Mouse (Mus musculus) hindbrain, embryonic 10.5 days (tissue): ENCODE data around the gene Ism2. TPM values are rescaled to one million over a fixed set of nuclear protein-coding genes. Genes with fewer than 3 reads are reported as not detected.
"Not testable (repeated sequence)": the region's sequence is repeated elsewhere in the genome, so short reads cannot be mapped to it uniquely, and the experiment has no call there.

Experiments
- DNase-seq: peaks from one replicate; pipeline ENCODE4 v3.0.0-alpha.2; 2017; ENCODE audit warnings: low spot score
- H3K27ac ChIP-seq: fragments of 300-500 bp; sonication (generic); 2 replicates; pipeline ENCODE4 v1.5.1; 2016; ENCODE audit warnings: mild to moderate bottlenecking, moderate library complexity
- H3K27me3 ChIP-seq: fragments of 300-500 bp; sonication (generic); 2 replicates; pipeline ENCODE4 v1.6.1; 2016; ENCODE audit warnings: mild to moderate bottlenecking; ENCODE audit not compliant: poor library complexity, insufficient read depth, severe bottlenecking
- H3K36me3 ChIP-seq: fragments of 300-500 bp; sonication (generic); 2 replicates; pipeline ENCODE4 v1.6.1; 2016; ENCODE audit warnings: mild to moderate bottlenecking, moderate library complexity
- H3K4me1 ChIP-seq: fragments of 300-500 bp; sonication (generic); replicated peaks from 2 replicates; pipeline ENCODE4 v1.6.1; 2016; ENCODE audit warnings: mild to moderate bottlenecking
- H3K4me3 ChIP-seq: fragments of 300-500 bp; sonication (generic); 2 replicates; pipeline ENCODE4 v1.5.1; 2016; ENCODE audit warnings: mild to moderate bottlenecking, moderate library complexity
- H3K9me3 ChIP-seq: fragments of 300-500 bp; sonication (generic); 2 replicates; pipeline ENCODE4 v1.6.1; 2016; ENCODE audit warnings: mild to moderate bottlenecking, moderate library complexity
- WGBS: fragments of 180-500 bp; shearing (Covaris S2); methylation state at CpG from one replicate; pipeline ENCODE4 v1.1.7; 2016; 5-methylcytosine and 5-hydroxymethylcytosine counted together
- polyA plus RNA-seq: library from polyadenylated mRNA; unstranded; fragments of >200 nt; fragmentation: Nextera tagmentation; extraction: Ambion mirVana; gene quantifications from 2 replicates; pipeline ENCODE4 v1.2.1, GENCODE M21; 2016

Ism2 gene
- polyA plus RNA-seq, 1 experiment from 2014 or later: 0.84 TPM

DNA sequence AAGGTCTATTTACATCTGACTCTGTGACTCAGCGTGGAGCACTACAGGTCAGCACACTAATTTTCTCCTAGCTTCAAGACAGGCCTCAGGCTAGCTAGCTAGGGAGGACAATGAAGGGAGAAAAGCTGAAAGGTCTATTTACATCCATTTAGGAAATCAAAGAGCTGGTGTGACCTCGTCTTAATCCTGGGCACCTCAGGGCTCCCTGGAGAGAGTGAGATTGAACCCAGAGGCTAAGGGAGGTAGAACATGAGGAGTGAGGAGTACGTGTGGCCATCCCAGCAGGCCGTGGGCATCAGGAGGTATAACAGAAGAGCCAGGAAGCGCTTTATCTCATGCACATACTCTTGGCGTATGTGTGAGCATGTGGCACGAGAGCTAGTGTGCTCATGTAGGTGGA is 15.8 kb downstream of the Ism2 start:
- Histone ChIP-seq H3K4me1 (peaks cover 13% of the 10 kb centered on the region), H3K9me3 (no peaks in the 10 kb centered on the region), H3K27ac (no peak overlapping the region), H3K27me3 (no peaks in the 10 kb centered on the region), H3K36me3 (no peaks in the 10 kb centered on the region; the same call in 1 of the 2 replicates), H3K4me3 (no peak overlapping the region)
- no peak for DNase-seq
- WGBS: 63% methylated on average over 7 of the region's 7 CpGs

GRCm38 (mm10) chr12:87282743-87283142 is 16.8 kb downstream of the Ism2 start:
- no peaks in the 10 kb centered on the region for H3K9me3 ChIP-seq
- 91% methylated on average over 4 of the region's 4 CpGs for WGBS

GRCm38 (mm10) chr12:87281766-87282165 is 17.7 kb downstream of the Ism2 start:
- Histone ChIP-seq H3K27me3 (no peaks in the 10 kb centered on the region), H3K9me3 (no peaks in the 10 kb centered on the region), H3K27ac (no peak overlapping the region), H3K4me1 (peaks cover 20% of the 10 kb centered on the region), H3K4me3 (no peak overlapping the region), H3K36me3 (peaks cover 6% of the 10 kb centered on the region)
- DNase-seq: no peak
- 78% methylated on average over 1 of the region's 1 CpGs for WGBS

More at GRCm38 (mm10) chr12:87282743-87283142, 16.8 kb downstream of the Ism2 start:
- no peaks in the 10 kb centered on the region for H3K27me3 ChIP-seq
- no peak for DNase-seq
- H3K4me3 ChIP-seq: no peak overlapping the region
- no peaks in the 10 kb centered on the region; the same call in 1 of the 2 replicates for H3K36me3 ChIP-seq
- no peak overlapping the region for H3K27ac ChIP-seq
- H3K4me1 ChIP-seq: peaks cover 20% of the 10 kb centered on the region

- H3K27me3 ChIP-seq: no peaks in the 10 kb centered on the region
- WGBS: 41% methylated on average over 14 of the region's 14 CpGs
- DNase-seq: no peak
- H3K27ac ChIP-seq: peak overlapping the region; percentile 16
- no peak overlapping the region for H3K4me3 ChIP-seq
- H3K4me1 ChIP-seq: peaks cover 20% of the 10 kb centered on the region
- H3K9me3 ChIP-seq: no peaks in the 10 kb centered on the region
- H3K36me3 ChIP-seq: peaks cover 25% of the 10 kb centered on the region
These were observed 19.6 kb downstream of the Ism2 start for GRCm38 (mm10) chr12:87279879-87280278.

- Histone ChIP-seq H3K4me1 (peaks cover 20% of the 10 kb centered on the region), H3K36me3 (peaks cover 30% of the 10 kb centered on the region), H3K9me3 (no peaks in the 10 kb centered on the region), H3K27me3 (no peaks in the 10 kb centered on the region), H3K27ac (no peak overlapping the region), H3K4me3 (no peak overlapping the region)
- no peak for DNase-seq
- WGBS: 50% methylated on average over 3 of the region's 3 CpGs
These were observed 20.2 kb downstream of the Ism2 start for GRCm38 (mm10) chr12:87279350-87279749.

DNA sequence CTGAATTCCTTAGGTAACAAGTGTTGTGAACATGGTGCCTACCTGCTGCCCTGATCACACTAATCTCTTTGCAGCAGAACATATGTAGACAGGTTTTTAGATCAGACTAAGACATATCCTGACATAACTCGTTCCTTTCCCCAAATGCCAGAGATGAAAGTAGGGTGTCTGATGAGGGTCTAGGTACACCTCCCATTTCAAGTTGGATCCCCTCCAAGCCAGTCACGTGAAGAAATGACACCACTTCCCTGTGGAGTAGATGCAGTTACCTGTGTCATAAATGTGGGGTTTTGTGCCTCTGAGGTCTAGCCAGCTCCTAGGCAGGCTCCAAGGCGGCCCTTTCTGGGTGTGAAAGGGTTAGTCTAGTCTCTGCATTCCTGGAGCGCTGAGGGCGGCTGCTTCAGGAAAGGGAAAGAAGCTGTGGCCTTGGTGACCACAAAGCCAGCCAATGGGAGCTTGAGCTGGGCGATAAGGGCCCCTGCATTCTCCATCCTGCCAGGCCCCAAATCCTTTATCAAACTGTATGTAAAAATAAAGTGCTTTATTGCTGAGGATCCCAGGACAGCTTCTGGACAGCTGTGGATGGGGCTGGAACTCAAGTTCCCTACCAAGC is 21.3 kb downstream of the Ism2 start:
- Histone ChIP-seq H3K36me3 (peaks cover 41% of the 10 kb centered on the region), H3K27me3 (no peaks in the 10 kb centered on the region), H3K4me3 (no peak overlapping the region), H3K4me1 (peaks cover 20% of the 10 kb centered on the region), H3K27ac (no peak overlapping the region), H3K9me3 (no peaks in the 10 kb centered on the region)
- WGBS: 28% methylated on average over 6 of the region's 6 CpGs
- peak; percentile 42 for DNase-seq

DNA sequence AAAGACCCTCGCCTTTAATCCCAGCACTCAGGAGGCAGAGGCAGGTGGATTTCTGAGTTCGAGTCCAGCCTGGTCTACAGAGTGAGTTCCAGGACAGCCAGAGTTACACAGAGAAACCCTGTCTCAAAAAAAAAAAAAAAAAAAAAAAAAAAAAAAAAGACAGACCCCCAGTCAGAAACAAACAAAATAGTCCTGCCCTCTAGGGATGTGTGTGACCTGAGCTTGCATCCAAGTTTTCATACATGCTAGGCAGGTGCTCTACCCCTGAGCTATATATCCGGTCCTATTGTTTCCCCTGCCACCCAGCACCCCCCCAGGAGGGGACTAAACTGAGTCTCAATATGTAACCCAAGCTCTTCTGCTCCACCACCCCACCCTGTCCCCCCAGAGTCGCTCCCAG is 22.3 kb downstream of the Ism2 start:
- WGBS: 90% methylated on average over 4 of the region's 4 CpGs
- not testable (repeated sequence) for H3K27ac ChIP-seq, H3K4me3 ChIP-seq, DNase-seq, H3K9me3 ChIP-seq, H3K27me3 ChIP-seq
- peaks cover 20% of the 10 kb centered on the region for H3K4me1 ChIP-seq
- peaks cover 51% of the 10 kb centered on the region for H3K36me3 ChIP-seq

DNA sequence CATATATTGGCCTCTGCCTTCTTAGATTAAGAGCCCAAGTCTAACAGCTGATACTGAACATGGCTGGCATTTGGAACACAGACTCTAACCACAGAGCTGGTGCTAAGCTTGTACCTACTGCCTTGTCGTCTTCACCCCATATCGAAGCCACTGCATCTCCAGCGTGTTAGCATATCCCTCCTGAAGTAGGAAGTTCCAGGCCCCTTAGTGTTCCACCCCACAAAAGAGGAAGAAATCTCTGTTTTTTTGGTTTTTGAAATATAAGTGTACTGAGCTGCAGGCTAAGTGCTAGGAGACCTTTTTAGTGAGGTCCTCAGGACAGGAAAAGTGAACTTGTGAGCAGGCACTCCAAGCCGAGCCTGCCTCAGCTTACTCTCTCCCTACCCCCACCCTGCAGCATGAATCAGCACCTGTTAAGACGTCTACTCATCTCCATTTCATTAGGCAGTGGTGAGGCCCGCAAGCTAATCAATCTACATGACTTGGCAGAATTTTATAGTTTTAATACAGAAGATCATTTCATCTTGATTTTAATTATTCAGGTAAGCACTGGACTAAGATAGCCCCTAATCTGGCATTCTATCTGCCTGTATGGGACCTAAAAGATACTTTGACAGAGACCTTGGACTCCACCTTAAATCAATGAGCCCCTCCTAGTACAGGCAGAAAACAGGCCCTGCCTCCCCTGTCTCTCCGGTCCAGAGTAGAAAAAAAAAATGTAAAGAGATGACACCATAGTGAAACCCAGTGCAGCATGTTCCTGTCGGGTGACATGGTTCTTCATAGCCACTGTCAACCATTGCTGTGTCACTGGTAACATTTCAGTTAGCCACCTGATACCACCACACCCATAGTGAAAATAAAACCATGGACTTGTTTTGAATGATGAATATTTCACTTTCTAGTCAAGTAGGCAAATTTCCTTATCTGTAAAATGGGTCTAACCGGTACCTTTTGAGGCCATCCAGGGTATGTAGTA is 24.4 kb downstream of the Ism2 start:
- H3K27ac ChIP-seq: no peak overlapping the region
- peaks cover 72% of the 10 kb centered on the region for H3K36me3 ChIP-seq
- 90% methylated on average over 9 of the region's 9 CpGs for WGBS
- no peaks in the 10 kb centered on the region for H3K27me3 ChIP-seq
- peaks cover 20% of the 10 kb centered on the region for H3K4me1 ChIP-seq
- no peak overlapping the region for H3K4me3 ChIP-seq
- H3K9me3 ChIP-seq: no peaks in the 10 kb centered on the region
- no peak for DNase-seq

- H3K27ac ChIP-seq: peak overlapping the region; percentile 97
- peaks cover 63% of the 10 kb centered on the region for H3K36me3 ChIP-seq
- no peaks in the 10 kb centered on the region for H3K27me3 ChIP-seq
- WGBS: 33% methylated on average over 4 of the region's 4 CpGs
- no peaks in the 10 kb centered on the region for H3K9me3 ChIP-seq
- H3K4me3 ChIP-seq: peak overlapping the region; percentile 81
- peak; percentile 40 for DNase-seq
- peaks cover 29% of the 10 kb centered on the region for H3K4me1 ChIP-seq
These were observed 31.8 kb downstream of the Ism2 start for GRCm38 (mm10) chr12:87267682-87268081.

GRCm38 (mm10) chr12:87266827-87267603 is 32.5 kb downstream of the Ism2 start:
- H3K9me3 ChIP-seq: no peaks in the 10 kb centered on the region
- no peak for DNase-seq
- WGBS: under 1% methylated on average over 31 of the region's 31 CpGs

DNA sequence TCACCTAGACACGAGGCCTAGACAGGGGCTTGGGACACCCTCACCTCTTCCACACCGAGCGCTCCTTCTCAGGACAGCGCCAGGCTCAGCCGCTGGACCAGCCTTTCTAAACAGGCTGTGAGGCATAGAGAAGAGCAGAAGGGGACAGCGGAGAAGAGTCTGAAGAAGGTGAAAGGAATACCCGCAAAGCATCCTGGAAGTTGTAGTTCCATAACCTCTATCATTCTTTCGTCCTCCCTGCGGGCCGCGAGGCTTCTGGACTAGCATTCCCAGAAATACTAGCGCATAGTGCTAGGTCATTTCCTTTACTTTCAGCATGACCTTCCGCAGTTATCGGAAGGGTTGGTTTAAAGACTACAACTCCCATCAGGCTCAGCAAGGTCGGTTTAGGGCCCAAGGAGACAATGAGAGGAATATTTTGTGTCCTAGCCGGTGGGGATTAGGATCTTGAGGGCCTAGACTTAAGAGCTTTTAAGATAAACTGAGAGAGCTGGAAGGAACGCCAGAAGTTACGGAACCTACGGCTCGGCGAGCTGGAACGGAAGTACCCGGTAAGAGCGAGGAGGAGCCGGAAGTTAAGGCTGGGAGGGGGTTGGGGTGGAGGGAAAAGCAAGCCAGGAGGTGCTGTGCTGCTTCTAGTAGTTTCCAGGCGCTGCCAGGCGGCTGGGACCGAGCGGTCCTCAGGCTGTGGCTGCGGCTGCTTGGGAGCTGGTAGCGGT is 33.2 kb downstream of the Ism2 start, which contains the start of the genes Vipas39 and Ahsa1:
Gene Vipas39 (minus strand): TSS at position 149 of the 719 bp plus-strand sequence.
Gene Ahsa1 (plus strand): TSS at position 372 of the 719 bp plus-strand sequence.
- peaks cover 29% of the 10 kb centered on the region for H3K4me1 ChIP-seq
- peak within 1 kb of the TSS; percentile 97 for H3K27ac ChIP-seq
- peaks cover 63% of the 10 kb centered on the region for H3K36me3 ChIP-seq
- WGBS: under 1% methylated on average over 31 of the region's 31 CpGs
- DNase-seq: peak; percentile 90
- H3K4me3 ChIP-seq: peak within 1 kb of the TSS; percentile 81
- H3K27me3 ChIP-seq: no peaks in the 10 kb centered on the region
- no peaks in the 10 kb centered on the region for H3K9me3 ChIP-seq

More at GRCm38 (mm10) chr12:87266827-87267603, 32.5 kb downstream of the Ism2 start:
- Histone ChIP-seq H3K27me3 (no peaks in the 10 kb centered on the region), H3K4me1 (peaks cover 29% of the 10 kb centered on the region), H3K36me3 (peaks cover 63% of the 10 kb centered on the region), H3K4me3 (peak overlapping the region; percentile 81), H3K27ac (peak overlapping the region; percentile 97)

DNA sequence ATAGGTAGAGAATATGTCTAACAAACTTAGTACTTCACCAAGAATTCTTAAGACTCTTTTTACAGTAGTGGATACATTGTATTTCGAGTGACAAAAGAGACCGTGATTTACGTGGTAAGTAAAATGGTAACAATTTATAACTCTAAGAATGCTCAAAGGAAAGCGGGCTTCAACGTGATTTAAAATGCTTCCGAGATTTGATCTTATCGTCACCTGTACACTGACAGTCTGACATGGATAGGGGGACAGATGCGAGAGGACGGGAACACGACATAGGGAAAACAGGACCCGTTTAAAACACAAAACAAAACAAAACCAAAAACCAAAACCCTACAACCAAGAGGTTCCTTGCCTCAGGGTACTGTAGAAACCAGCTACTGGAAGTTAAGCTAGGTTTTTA is 34.1 kb downstream of the Ism2 start:
- H3K4me1 ChIP-seq: peaks cover 29% of the 10 kb centered on the region
- peak overlapping the region; percentile 81 for H3K4me3 ChIP-seq
- 29% methylated on average over 11 of the region's 11 CpGs for WGBS
- peak overlapping the region; percentile 97 for H3K27ac ChIP-seq
- no peaks in the 10 kb centered on the region for H3K9me3 ChIP-seq
- DNase-seq: no peak
- no peaks in the 10 kb centered on the region for H3K27me3 ChIP-seq
- H3K36me3 ChIP-seq: peaks cover 63% of the 10 kb centered on the region
